Mouse (Mus musculus): Measurements from ENCODE around the gene Fastkd1.
A peak's percentile ranks its signal among the peaks of the same experiment; 100 is the strongest.
"Not testable (repeated sequence)": the region's sequence is repeated elsewhere in the genome, so short reads cannot be mapped to it uniquely, and the experiment has no call there.

The Fastkd1 gene

DNA sequence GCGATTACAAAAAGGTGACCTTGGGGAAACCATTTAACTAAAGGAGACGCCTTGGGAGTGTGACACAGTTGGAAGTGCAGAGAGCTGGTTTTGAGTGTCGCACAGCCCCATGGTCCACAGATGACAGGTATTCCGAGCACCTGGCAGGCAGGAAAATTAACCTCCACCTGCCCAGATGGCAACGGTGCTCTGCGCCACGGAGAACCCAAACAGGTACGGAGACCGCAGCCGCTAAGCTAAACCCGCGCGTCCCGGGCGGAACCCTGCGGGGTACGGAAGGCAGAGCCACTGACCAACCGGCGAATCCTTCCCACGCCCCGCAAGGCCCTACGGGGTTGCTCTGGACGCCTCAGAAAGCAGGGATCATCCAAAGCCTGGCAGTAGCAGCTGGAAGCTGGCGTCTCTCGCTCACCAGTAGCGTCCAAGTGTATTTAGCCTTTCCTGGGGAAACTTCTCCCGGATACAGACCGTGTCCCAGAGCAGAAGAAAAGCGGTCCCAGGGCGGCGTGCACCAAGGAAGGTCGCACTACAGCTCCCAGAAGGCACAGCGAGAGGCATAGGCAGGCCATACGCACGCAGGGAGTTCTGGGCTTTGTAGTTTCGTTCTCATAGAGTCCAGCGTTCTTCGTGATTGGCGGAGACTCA lies at the start of gene Fastkd1:
TSS of gene Fastkd1 (minus strand) at position 536 of the 645 bp plus-strand sequence.
- peak; percentile 91 for DNase-seq

DNA sequence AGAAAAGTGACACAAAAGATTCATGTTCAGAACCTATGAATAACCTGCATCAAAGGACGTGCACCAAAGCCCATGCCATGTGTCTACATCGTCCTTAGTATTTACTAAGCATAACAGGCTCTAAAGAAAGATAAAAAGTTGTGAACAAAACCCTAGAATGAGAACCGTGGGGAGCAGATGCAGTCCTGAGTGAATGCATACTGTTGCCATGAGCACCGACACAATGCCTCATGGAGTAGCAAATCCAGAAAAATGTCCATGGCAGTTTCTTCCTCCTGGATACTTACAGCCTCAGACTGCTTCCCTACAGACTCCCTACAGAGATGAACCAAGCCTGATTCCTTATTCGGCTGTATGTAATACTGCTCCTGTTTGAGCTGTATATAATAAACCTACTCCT lies 47.7 kb upstream of the Fastkd1 start:
- DNase-seq, result no peak

DNA sequence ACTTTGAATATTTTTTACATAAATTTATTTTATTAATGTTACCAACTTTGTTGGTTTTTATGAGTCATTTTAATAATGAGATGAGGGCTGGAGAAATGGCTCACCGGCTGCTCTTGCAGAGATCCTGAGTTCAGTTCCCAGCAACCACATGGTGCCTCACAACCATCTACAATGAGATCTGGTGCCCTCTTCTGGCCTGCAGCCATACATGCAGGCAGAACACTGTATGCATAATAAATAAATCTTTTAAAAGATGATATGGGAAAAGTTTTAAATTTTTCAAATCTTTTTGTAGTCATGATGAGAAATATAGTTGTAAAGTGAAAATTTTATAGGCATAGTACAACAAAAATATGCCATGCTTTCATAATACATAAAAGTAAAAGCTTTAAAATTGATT lies 31.8 kb upstream of the Fastkd1 start:
- no peak for DNase-seq

DNA sequence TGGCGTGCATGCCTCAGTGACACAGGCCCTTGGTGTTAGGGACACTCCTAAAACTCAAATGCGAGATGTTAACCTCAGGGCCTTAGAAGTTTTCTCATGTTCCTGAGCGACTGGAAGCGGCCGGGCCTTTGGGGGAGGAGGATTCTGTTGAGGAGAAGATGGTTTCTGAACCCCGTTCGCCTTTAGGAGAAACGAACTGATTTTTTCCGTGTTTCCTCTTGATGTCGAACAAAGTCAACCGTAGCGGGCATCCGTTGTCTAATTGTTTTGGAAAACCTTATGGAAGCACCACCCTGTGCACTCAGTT lies 10.2 kb upstream of the Fastkd1 start:
- DNase-seq, result no peak

DNA sequence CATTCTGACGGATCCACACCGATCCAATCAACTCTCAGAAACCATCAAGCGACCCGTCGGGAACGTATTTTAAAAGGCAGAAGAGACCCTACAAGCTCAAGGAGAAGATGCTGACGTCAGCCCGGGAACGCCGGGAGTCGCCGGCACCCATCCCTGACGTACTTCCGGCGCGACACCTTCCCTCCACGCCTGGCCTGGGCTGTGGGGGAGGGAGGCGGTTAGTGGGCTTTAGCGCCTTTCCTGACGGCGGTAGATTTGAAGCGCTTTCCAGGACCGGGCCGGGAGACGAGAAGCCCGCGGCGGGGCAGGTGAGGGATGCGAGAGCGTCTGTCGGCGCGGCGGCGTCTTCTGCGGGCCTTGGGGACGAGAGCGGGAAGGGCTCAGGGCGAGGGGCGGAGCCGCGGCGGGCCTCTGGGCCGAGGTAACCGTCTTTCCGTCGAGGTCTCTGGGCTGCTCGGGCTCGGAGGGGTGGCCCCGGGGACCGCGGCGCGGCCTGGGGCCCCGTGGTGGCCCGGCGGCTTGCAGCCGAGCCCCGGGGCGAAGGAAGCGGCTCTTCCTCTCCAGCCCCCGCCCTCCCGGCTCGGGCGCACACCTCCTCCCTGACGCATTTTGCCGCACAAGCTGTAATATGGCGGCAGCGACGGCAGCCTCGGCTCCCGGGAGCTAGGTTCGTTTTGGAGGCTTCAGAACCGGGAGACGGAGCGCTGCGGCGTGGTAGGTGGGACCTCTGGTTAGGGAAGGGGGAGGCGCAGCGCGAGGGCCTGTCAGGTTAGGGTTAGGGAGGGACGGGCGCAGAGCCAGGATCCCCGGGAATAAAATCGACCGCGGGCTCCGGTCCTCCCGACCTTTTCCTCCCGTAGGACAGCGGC lies 9.6 kb upstream of the Fastkd1 start:
- peak; percentile 97 for DNase-seq

DNA sequence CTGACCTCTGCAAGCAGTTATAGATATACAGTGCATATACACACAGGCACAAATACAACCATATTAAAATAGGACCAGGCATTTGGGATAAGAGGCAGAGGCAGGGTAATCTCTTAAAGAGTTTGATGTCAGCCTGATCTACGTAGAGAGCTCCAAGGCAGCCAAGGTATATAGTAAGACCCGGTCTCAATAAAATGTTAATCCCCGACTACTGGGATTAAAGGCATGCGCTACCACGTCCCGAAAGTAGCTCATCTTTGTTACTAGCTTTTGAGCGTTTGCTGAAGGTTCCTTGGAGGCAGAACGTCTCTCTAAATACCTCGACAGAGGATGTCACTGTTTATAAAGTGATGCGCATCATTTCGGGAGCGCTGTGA lies 8.9 kb upstream of the Fastkd1 start, which contains the start of gene Ppig:
TSS of gene Ppig (plus strand) at position 273 of the 377 bp plus-strand sequence.
- no peak for DNase-seq

DNA sequence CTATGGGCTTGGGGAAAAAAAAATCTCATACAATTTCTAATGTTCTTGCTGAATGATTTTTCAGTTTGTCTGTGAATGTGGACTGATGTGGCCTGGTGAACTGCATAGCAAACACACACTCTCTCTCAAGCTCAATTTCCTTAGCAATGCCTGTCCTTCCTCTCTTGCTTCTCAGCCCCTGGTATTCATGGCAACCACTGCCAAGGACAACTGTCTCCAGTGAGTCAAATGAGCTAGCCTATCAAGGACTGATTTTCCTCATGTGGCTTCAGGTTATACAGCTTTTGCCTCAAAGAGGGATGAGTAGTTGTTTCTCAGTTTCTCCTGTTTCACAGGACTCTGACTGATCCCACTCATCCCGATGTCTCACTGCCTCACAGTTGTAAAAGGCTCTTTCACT lies 5.8 kb upstream of the Fastkd1 start:
- DNase-seq, result no peak

DNA sequence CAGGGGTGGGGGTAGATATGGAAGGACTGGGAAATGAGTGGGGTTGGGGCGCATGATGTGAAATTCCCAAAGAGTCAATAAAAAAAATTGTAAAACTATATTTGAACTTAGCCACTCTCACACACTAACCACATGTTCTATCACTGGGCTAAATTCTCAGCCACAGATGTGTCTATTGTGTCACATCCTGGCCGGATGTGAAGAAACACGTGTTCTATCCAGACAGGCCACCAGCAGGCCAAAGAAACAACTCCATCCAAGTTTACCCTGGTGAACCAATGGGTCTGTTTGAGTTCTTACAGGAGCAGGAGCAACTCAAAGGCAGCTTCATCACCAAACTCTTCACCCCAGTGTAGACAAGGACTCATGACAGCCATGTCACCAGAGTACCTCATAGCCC lies 3.2 kb upstream of the Fastkd1 start:
- no peak for DNase-seq

DNA sequence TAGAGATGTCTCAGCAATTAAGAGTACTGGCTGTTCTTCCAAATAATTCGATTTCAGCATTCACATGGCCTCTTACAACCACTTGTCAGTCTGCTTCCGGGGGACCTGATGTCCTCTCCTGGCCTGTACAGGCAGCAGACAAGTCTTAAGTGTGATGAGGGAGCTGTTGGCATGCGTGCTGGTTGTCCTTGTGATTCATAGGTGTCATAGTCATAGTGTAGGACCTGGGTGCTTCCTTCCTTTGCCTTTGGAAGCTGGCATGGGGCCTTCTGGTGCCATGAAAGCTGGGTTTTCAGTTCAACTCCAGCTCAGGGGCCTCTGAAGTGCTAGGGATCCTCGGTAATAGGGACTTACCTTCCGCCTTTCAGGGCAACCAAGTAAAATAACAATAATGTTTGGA lies 810 bp upstream of the Fastkd1 start:
- DNase-seq, result no peak

DNA sequence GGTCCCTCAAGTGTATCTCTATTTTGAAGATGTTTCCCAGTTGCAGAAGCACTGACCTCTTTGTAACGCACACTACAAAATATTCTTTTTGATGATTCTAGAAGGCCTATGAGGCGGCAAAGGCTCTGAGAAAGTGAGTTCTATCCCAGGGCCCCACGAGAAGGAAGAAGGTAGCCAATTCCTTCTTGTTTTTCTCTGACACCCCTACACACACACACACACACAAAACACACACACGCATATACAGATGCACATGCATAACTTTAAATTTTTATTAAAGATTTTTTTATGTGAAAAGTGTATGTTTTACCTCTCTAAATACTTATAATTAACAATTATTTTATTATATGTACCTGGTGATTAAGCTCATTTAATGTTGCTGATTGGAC lies 304 bp upstream of the Fastkd1 start:
- DNase-seq, result no peak

DNA sequence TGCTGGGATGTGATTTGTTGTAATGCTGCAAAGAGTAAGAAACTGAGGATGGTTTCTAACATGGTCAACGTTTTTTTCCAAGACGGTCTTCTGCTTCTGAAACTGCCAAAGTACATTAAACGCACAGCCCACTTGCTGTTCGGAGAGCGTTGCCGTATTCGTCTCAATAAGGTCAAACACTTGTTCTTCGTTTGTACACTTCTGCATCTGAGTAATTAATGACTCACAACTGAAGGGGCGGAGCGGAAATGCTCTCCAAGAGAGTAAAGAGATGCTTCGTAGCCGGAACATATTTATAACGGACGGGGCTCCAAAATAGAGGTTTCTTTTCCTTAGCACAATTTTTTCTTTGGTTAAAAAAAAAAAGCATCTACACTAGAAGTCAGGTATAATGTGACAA lies 1.1 kb downstream of the Fastkd1 start:
- no peak for DNase-seq

DNA sequence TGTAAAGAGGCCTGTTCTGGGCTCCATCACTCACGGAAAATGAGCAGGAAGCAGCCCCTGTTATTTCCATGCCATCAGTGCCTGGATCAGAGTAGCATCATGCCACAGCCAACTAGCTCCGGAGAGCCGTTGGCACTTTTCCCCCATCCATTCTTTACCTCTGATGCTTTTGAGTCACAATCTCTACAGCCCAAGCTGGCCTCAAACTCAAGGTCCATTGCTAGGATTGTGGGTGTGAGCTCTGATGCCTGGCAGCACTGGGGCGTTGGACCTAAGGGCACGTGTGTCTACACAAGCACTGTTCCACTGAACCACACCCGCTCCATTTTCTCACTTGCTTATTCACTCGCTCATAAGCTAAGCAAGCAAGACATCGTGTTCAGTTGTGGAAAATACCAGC lies 12.9 kb downstream of the Fastkd1 start:
- no peak for DNase-seq

DNA sequence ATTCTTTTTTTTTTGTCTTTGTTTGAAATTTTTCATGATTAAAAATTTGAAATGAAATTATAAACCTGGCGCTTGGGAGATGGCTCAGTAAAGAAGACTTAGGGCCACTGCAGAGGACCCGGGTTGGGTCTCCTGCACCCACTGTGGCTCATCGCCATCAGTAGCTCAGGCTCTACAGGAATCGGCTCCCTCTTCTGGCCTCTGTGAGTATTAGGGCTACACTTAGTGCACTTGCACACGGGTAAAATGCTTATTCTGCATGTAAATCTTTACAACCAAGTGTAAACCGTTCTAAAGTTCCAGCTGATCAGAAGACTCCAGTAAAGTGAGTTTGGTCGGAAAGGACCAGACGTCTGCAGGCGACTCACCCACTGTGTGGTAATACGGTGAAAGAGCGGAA lies 19.8 kb downstream of the Fastkd1 start:
- no peak for DNase-seq

DNA sequence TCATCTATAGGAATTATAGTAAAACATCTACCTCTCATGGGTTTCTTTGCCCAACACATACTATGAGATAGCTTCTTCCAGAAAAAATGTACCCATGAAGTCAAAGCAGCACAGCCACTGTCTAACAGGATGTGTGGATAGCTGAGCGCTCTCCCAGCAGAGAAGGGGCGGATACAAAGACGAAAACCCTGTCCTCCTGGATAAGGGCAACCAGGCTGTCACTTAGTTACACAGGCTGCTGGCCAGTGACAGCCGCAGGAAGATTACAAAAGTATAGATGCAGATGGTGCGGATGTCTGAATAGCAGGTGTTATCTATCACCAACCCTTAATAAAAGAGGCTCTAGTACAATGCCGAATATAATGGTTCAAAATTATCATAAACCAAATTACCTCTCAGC lies 22.5 kb downstream of the Fastkd1 start:
- DNase-seq, result no peak

DNA sequence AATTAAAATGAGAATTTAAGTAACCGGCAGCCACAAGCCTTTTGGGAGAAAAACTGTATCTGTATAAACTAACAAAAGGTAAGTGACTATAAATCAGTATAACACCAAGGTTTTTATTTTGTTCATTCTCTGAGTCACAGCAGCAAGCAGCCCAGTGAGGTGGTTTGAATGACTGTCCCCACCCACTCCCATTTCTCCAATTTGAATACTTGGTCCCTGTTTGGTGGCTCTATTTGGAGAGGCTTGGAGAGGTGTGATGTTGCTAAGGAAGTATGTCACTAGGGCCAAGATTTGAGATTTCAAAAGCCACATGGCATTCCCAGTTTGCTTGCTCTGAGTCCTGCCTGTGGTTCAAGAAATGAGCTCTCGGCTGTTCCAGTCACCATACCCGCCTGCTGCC lies 23.1 kb downstream of the Fastkd1 start:
- no peak for DNase-seq

DNA sequence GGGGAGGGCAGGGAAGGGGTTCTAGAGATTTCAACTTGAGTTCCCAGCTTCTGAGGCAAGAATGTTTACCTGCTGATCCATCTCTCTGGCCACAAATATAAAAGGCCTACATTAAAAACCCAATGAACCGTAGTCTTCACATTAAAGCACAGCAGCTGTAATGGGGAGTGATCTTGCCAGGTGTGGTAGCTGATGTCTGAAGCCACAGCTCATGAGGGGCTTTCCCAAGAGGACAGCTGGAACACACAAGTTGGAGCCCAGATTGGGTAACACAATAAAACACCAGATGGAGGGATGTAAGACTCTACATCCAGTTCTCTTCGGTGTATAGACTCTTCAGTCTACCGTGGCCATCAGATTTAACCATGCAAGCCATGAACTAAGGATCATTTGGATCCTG lies 28.8 kb downstream of the Fastkd1 start:
- DNase-seq, result no peak

DNA sequence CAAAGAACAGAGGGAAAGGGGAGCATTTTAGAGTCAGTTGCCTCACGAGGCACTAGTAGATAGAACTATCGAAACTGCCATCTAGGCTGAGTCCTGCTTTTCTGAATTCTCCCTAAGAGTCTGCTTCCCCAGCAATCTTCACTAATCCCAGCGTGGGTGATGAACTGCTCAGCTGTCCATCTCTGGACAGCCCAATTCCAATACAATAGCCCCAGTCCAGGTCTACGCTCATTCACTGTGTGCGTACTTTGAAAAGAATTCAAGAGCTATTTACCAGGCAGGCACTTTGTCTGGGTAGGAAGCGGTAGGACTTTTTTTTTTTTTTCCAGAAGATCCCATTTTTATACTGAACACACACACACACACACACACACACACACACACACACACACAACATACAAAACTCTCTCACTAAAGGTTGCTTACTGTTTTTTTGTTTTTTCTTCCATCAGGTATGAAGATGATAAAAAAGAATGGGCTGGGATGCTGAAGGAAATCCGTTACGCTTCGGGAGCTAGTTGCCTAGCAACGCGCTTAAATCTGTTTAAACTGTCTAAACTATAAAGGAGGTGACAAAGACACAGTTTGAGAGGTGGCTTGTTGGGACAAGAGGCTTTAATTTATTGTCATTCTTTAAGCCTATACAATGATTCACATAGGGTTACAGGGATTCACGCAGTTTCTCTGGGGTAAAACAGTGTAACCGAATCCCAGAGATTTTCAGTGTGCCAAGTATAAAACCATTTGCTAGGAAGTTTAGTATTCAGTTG lies 30.1 kb downstream of the Fastkd1 start:
- DNase-seq, result no peak

DNA sequence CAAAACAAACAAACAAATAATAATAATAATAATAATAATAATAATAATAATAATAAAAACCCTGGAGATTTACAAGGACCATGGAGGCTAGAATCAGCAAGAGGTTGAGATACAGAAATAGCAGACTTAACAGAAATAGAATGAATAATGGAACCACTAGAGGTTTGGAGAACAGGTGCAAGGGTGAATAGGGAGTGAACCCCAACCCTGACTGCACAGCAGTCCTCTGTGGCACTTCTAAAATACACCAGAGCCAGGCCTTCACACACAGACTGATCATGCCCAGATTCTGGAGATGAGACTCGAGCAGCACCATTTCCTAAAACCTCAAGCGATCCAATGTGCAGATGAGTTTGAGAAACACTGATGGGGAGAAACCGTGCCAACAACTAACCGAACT lies 31.4 kb downstream of the Fastkd1 start:
- DNase-seq, result no peak

DNA sequence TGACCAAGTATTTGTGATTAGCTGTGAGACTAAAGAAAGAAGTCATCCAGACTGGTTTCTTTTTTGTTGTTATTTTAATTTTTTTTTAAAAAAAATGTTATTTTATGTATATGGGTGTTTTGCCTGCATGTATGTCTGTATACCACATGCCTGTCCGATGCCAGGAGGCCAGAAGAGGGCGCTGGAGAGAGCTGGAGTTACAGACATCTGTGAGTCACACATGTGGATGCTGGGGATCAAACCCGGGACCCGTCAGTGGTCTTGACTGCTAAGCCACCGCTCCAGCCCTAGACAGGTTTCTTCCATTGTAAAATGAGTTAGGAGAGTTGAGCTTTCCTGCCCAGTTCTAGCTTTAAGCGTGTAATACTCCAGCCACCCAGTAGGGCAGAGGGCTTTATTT lies 33.3 kb downstream of the Fastkd1 start:
- peak; percentile 19 for DNase-seq

DNA sequence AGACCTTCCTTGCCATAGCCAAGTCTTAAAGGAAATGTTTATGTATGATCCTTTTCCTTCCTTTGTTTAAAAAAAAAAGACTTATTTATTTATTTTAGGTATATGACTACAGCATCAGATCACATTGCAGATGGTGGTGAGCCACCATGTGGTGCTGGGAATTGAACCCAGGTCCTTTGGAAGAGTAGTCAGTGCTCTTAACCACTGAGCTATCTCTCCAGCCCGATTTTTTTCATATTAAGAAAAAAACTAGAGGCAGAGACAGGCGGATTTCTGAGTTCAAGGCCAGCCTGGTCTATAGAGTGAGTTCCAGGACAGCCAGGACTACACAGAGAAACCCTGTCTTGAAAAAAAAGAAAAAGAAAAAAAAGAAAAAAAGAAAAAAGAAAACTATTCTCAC lies 36.1 kb downstream of the Fastkd1 start:
- DNase-seq, result not testable (repeated sequence)

DNA sequence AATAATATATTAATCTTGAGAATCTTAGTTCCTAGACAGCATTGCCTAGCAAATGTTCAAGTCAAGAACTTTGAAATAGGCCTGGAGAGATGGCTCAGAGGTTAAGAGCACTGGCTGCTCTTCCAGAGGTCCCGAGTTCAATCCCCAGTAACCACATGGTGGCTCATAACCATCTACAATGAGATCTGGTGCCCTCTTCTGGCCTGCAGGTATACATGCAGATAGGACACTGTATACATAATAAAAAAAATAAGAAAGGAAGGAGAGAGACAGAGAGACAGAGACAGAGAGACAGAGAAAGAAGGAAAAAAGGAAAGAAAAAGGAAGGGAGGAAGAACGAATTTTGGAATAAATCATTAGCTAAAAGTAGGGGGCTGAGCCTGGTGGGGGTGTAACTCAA lies 36.6 kb downstream of the Fastkd1 start:
- peak; percentile 13 for DNase-seq

DNA sequence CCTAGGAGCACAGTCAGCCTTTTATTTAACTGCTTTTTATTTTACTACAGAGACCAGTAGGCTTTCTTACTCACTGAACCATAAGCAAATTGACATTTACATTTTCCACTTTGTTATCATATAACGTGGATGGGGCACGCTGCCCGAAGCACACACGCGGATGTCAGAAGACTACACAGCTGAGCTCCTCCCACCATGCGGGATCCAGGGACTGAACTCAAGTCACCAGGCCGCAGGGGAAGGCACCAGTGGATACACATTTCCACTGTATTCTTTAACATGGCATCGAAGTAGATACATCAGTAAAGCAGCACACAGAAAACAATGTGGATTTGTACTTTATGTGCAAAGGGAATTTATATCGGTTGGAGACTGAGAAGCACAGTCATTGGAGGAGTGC lies 38.0 kb downstream of the Fastkd1 start:
- DNase-seq, result no peak

DNA sequence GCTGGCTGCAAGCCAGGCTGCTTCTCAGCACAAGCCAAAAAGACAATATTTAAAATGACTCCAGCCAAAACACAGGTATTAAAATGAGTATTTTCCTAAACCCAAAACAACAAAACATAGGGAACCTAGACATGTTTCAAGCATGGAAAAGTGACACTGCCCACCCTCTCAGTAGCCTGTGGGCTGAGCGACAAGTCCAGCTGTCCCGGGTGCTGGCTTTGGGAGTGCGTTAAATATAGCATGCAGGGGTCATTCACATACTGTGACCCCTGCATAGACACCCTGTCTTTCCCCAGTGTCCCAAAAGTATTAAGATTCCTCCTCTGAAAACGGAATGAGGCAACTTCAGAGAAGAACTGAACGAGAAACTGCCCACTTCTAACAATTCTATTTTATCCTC lies 39.6 kb downstream of the Fastkd1 start:
- DNase-seq, result no peak

DNA sequence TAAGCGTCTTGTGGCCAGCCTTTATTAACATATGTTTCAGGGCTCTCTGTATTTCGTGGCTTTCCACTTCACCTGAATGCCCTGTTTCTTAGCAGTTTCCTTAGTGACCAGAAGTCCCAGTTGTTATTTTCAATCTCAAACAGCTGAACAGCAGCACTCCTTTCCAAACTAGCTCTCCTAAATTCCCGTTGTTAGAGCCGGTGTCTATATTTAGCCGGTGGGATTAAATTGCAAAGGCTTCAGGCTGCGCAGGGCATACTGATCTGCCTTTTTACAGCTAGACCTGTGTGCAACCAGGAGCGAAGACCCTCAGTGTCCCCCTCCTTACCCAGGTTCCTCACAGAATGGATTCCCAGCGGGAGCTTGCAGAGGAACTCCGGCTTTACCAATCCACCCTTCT lies 43.5 kb downstream of the Fastkd1 start, which contains the start of gene Klhl41:
TSS of gene Klhl41 (plus strand) at position 268 of the 400 bp plus-strand sequence.
- no peak for DNase-seq

All from kidney, postnatal 10 days (tissue).